Mouse (Mus musculus) neural tube, embryonic 15.5 days (tissue): ENCODE measurements at regions not wholly inside any gene's neighbourhood (a gene's known extent, or its start where the extent isn't known, plus 50 kb on each side); places are given as distances from the start of the nearest gene placed in this dataset.
"Not testable (repeated sequence)": the region's sequence is repeated elsewhere in the genome, so short reads cannot be mapped to it uniquely, and the experiment has no call there.

Experiments used
- ATAC-seq: fragments of 200-750 bp; cut with Nextera tagmentation; 2 replicates; pipeline ENCODE4 v1.8.0; 2017; ENCODE audit warnings: mild to moderate bottlenecking, moderate TSS enrichment, moderate library complexity; ENCODE audit not compliant: low FRiP score
- H3K27ac ChIP-seq: fragments of 300-500 bp; sonication (generic); replicated peaks from 2 replicates; pipeline ENCODE4 v1.5.1; 2015; ENCODE audit warnings: mild to moderate bottlenecking, inconsistent platforms
- H3K27me3 ChIP-seq: fragments of 300-500 bp; sonication (generic); replicated peaks from 2 replicates; pipeline ENCODE4 v1.6.1; 2015; ENCODE audit warnings: inconsistent platforms
- H3K36me3 ChIP-seq: fragments of 300-500 bp; sonication (generic); 2 replicates; pipeline ENCODE4 v1.6.1; 2015; ENCODE audit warnings: inconsistent platforms
- H3K4me1 ChIP-seq: fragments of 300-500 bp; sonication (generic); 2 replicates; pipeline ENCODE4 v1.6.1; 2015; ENCODE audit warnings: inconsistent platforms
- H3K4me2 ChIP-seq: fragments of 300-500 bp; sonication (generic); 2 replicates; pipeline ENCODE4 v1.6.1; 2015; ENCODE audit warnings: inconsistent platforms, mild to moderate bottlenecking, moderate library complexity
- H3K4me3 ChIP-seq: fragments of 300-500 bp; sonication (generic); replicated peaks from 2 replicates; pipeline ENCODE4 v1.5.1; 2015; ENCODE audit warnings: mild to moderate bottlenecking, inconsistent platforms
- H3K9ac ChIP-seq: fragments of 300-500 bp; sonication (generic); replicated peaks from 2 replicates; pipeline ENCODE4 v1.6.1; 2015; ENCODE audit warnings: mild to moderate bottlenecking, inconsistent platforms
- H3K9me3 ChIP-seq: fragments of 300-500 bp; sonication (generic); replicated peaks from 2 replicates; pipeline ENCODE4 v1.6.1; 2016; ENCODE audit warnings: inconsistent platforms
- WGBS: fragments of 180-500 bp; shearing (Covaris S2); methylation state at CpG from one replicate; pipeline ENCODE4 v1.1.7; 2015; ENCODE audit warnings: mixed read lengths; 5-methylcytosine and 5-hydroxymethylcytosine counted together

DNA sequence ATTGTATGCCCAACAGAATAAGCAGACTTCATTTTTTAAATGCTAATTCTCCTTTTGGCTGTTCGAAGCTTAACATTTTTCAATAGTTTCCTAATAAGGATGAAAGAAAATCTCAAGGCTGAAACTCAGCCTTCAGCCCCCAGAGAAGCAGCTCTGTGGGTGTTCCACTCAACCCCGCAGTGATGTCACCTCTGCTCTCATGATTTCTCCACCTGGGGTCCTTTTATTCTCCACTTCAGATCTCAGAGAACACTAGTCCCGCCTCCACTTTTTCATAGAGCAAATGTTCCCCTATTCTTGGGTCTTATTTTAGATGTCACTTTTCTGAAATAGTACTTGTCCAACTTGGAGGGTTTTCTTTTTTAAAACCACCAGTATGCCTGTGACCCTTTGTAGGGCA lies 567.3 kb downstream of the Cntn3 start:
- WGBS: 73% methylated on average over 3 of the region's 3 CpGs

GRCm38 (mm10) chr6:101998181-101998580 lies 574.7 kb downstream of the Cntn3 start:
- ATAC-seq: no peak
- H3K36me3 ChIP-seq: no peaks in the 10 kb centered on the region
- H3K4me3 ChIP-seq: no peak overlapping the region
- WGBS: 30% methylated on average over 2 of the region's 2 CpGs
- H3K27ac ChIP-seq: no peak overlapping the region
- no peaks in the 10 kb centered on the region for H3K27me3 ChIP-seq
- H3K9me3 ChIP-seq: no peaks in the 10 kb centered on the region
- H3K4me1 ChIP-seq: no peaks in the 10 kb centered on the region
- H3K4me2 ChIP-seq: no peak overlapping the region
- H3K9ac ChIP-seq: no peak overlapping the region

More for the DNA sequence above, 567.3 kb downstream of the Cntn3 start:
- Histone ChIP-seq H3K9me3 (no peaks in the 10 kb centered on the region), H3K36me3 (no peaks in the 10 kb centered on the region), H3K9ac (no peak overlapping the region), H3K27me3 (no peaks in the 10 kb centered on the region), H3K4me3 (no peak overlapping the region), H3K27ac (no peak overlapping the region), H3K4me1 (no peaks in the 10 kb centered on the region), H3K4me2 (no peak overlapping the region)
- ATAC-seq: no peak

DNA sequence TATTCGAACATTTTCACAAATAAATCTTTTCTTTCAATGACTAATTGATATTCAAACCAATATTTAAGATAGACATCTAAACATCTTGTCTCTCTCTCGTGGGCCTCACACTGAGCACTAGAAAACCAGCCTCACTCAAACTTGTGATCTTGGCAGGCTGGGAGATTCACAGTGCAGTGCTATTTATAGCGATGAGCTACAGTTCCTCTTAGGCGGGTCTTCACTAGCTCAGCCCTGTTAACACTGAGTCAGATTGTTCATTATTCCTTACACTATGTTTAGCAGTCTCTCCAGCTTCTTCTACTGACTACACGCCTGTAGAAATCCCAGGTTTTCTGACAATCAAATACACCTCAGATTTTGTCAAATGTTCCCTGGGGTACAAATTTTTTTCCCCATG lies 575.3 kb downstream of the Cntn3 start:
- no peak for ATAC-seq
- Histone ChIP-seq H3K9me3 (no peaks in the 10 kb centered on the region), H3K4me3 (no peak overlapping the region), H3K9ac (no peak overlapping the region), H3K27ac (no peak overlapping the region), H3K4me2 (no peak overlapping the region), H3K4me1 (no peaks in the 10 kb centered on the region), H3K36me3 (no peaks in the 10 kb centered on the region), H3K27me3 (no peaks in the 10 kb centered on the region)
- WGBS: 45% methylated on average over 5 of the region's 5 CpGs

GRCm38 (mm10) chr6:101992815-101993214 lies 580.1 kb downstream of the Cntn3 start:
- no peaks in the 10 kb centered on the region for H3K27me3 ChIP-seq
- H3K9me3 ChIP-seq: no peaks in the 10 kb centered on the region
- H3K4me1 ChIP-seq: no peaks in the 10 kb centered on the region
- H3K4me2 ChIP-seq: no peak overlapping the region
- no peak for ATAC-seq
- H3K36me3 ChIP-seq: no peaks in the 10 kb centered on the region
- H3K27ac ChIP-seq: no peak overlapping the region
- 97% methylated on average over 2 of the region's 2 CpGs for WGBS
- no peak overlapping the region for H3K4me3 ChIP-seq
- no peak overlapping the region for H3K9ac ChIP-seq

- H3K4me2 ChIP-seq: no peak overlapping the region
- H3K27me3 ChIP-seq: no peaks in the 10 kb centered on the region
- H3K9me3 ChIP-seq: no peaks in the 10 kb centered on the region
- H3K4me3 ChIP-seq: no peak overlapping the region
- no peak overlapping the region for H3K27ac ChIP-seq
- WGBS: 66% methylated on average over 1 of the region's 1 CpGs
- no peaks in the 10 kb centered on the region for H3K36me3 ChIP-seq
- no peak overlapping the region for H3K9ac ChIP-seq
- no peak for ATAC-seq
- H3K4me1 ChIP-seq: no peaks in the 10 kb centered on the region
These were observed 591.2 kb downstream of the Cntn3 start for GRCm38 (mm10) chr6:101981656-101982055.

- Histone ChIP-seq H3K4me2 (no peak overlapping the region), H3K9ac (no peak overlapping the region), H3K9me3 (no peaks in the 10 kb centered on the region), H3K4me3 (no peak overlapping the region), H3K27ac (no peak overlapping the region), H3K36me3 (no peaks in the 10 kb centered on the region), H3K27me3 (no peaks in the 10 kb centered on the region), H3K4me1 (no peaks in the 10 kb centered on the region)
- ATAC-seq: no peak
- WGBS: 72% methylated on average over 2 of the region's 2 CpGs
These were observed 593.7 kb downstream of the Cntn3 start for GRCm38 (mm10) chr6:101979213-101979612.

GRCm38 (mm10) chr6:101964941-101965340 lies 587.2 kb upstream of the Pdzrn3 start:
- no peaks in the 10 kb centered on the region for H3K27me3 ChIP-seq
- WGBS: 53% methylated on average over 2 of the region's 2 CpGs
- no peak overlapping the region for H3K27ac ChIP-seq
- no peak for ATAC-seq
- no peak overlapping the region for H3K4me2 ChIP-seq
- H3K9me3 ChIP-seq: no peaks in the 10 kb centered on the region
- H3K4me1 ChIP-seq: no peaks in the 10 kb centered on the region
- no peak overlapping the region for H3K9ac ChIP-seq
- H3K4me3 ChIP-seq: no peak overlapping the region
- no peaks in the 10 kb centered on the region for H3K36me3 ChIP-seq

GRCm38 (mm10) chr6:101961476-101961875 lies 583.8 kb upstream of the Pdzrn3 start:
- not testable (repeated sequence) for H3K9me3 ChIP-seq, H3K4me1 ChIP-seq, H3K27ac ChIP-seq, H3K4me3 ChIP-seq, H3K9ac ChIP-seq, H3K36me3 ChIP-seq, ATAC-seq, H3K27me3 ChIP-seq, H3K4me2 ChIP-seq
- WGBS: 94% methylated on average over 3 of the region's 3 CpGs

DNA sequence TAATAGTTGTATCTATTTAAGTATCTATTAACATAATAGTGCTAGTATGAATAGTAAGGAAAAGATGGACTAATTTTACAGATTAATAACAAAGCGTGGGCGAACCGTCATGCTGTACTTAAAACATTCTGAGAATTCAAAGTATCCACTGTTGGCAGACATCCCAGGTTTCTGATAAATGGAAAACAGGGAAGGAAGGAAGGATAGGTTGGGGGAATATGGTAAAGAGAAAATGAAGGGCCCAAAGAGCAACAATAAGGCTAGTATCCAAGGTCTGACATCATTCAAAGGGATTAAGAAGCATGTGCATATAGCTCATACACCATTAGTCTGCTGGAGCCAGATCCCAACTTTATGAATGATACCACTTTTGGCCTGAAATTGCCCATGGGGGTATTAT lies 572.0 kb upstream of the Pdzrn3 start:
- Histone ChIP-seq H3K27me3 (no peaks in the 10 kb centered on the region), H3K27ac (no peak overlapping the region), H3K4me1 (no peaks in the 10 kb centered on the region), H3K9me3 (no peaks in the 10 kb centered on the region), H3K4me2 (no peak overlapping the region), H3K4me3 (no peak overlapping the region), H3K9ac (no peak overlapping the region), H3K36me3 (no peaks in the 10 kb centered on the region)
- 83% methylated on average over 3 of the region's 3 CpGs for WGBS
- ATAC-seq: no peak

- H3K4me1 ChIP-seq: no peaks in the 10 kb centered on the region
- no peaks in the 10 kb centered on the region for H3K9me3 ChIP-seq
- no peak for ATAC-seq
- no peaks in the 10 kb centered on the region for H3K36me3 ChIP-seq
- no peak overlapping the region for H3K9ac ChIP-seq
- 84% methylated on average over 2 of the region's 2 CpGs for WGBS
- no peak overlapping the region for H3K4me3 ChIP-seq
- no peaks in the 10 kb centered on the region for H3K27me3 ChIP-seq
- no peak overlapping the region for H3K4me2 ChIP-seq
- H3K27ac ChIP-seq: no peak overlapping the region
These were observed 571.3 kb upstream of the Pdzrn3 start for GRCm38 (mm10) chr6:101948950-101949349.

DNA sequence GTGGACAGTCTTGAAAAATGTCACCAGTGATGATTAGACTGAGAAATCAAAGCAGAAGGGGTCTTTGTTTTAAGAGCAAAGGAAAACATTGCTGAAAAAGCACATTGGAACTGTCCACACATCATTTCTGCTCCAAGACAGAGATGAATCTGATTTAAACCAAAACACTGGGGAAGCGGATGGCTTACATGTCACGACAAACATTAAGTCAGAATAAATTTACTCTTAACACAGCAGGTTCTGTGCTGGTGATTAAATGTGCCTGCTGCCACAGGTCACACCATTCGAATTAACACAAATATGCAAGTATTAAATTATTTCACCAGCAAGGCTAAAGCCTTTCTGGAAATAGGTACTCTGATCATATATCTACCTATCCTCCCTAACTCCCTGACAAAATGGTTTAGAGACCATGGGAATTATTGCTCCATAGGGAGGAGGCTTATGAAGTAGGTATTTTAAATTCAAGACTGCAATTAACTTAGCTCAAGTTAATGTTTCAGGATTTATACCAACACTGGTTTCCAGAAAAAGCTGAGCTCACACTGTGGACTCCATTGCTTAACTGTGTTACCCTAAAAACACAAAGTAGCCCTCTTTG lies 562.7 kb upstream of the Pdzrn3 start:
- Histone ChIP-seq H3K9ac (no peak overlapping the region), H3K4me2 (no peak overlapping the region), H3K4me3 (no peak overlapping the region), H3K27me3 (no peaks in the 10 kb centered on the region), H3K36me3 (no peaks in the 10 kb centered on the region), H3K4me1 (no peaks in the 10 kb centered on the region), H3K27ac (no peak overlapping the region), H3K9me3 (no peaks in the 10 kb centered on the region)
- WGBS: 55% methylated on average over 3 of the region's 3 CpGs
- ATAC-seq: peak; percentile 53; the same call in 1 of the 2 replicates

- WGBS: 81% methylated on average over 4 of the region's 4 CpGs
- H3K4me3 ChIP-seq: no peak overlapping the region
- H3K4me1 ChIP-seq: no peaks in the 10 kb centered on the region
- no peak overlapping the region for H3K9ac ChIP-seq
- H3K36me3 ChIP-seq: no peaks in the 10 kb centered on the region
- H3K4me2 ChIP-seq: no peak overlapping the region
- H3K27me3 ChIP-seq: no peaks in the 10 kb centered on the region
- ATAC-seq: no peak
- H3K27ac ChIP-seq: no peak overlapping the region
- H3K9me3 ChIP-seq: no peaks in the 10 kb centered on the region
These were observed 560.8 kb upstream of the Pdzrn3 start for GRCm38 (mm10) chr6:101938393-101938985.
